Mouse (Mus musculus): Measurements from ENCODE around the gene B4gat1. TPM values are rescaled to one million over a fixed set of nuclear protein-coding genes. Genes with fewer than 3 reads are reported as not detected.
A peak's percentile ranks its signal among the peaks of the same experiment; 100 is the strongest.

The B4gat1 gene
- polyA plus RNA-seq, 1 experiment from 2014 or later = 37.8 TPM

DNA sequence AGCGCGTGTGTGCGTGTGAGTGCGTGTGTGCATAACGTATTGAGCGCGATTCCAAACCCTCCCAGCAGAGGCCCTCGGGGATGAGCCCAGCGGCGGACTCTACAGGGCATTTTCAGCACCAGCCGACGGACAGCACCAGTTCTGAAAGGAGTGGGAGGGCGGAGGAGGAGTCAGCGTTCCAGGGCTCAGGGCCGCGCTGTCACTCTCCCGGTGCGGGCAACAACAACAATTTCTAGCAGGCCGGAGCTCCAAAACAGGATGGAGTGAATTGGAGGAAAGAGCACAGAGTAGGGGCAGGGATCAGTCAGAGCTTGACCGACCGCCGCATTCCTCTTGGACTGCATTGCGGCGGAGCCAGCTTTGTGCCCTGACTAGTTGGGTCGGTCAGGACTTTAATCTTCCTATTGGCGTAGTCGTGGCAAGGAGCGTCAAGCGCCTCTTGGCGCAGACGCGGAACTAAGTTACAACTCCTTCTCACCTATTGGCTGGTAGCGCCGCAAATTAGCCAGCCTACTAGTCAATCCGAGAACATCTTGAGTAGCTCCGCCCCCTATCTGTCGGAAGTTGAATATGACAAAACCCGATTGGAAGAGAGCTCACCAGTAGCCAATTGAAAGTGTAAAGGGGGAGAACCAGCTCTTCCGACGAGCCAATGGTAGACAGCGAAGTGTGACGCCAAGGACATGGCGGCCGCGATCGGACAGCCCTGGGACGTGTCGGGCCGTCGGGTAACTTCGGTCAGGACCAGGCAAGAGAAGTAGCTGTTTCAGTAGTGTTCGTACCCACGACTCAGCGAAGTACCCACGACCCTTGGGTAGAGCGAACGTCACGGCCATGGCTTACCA lies 49.5 kb downstream of the B4gat1 start, which contains the start of gene Yif1a:
Gene Yif1a (plus strand): TSS at position 655 of the 845 bp plus-strand sequence.
- ATAC-seq (ENCODE audit: insufficient number of reproducible peaks, low FRiP score, low TSS enrichment, low read depth) = peak; percentile 89
- peaks cover 22% of the 10 kb centered on the region for H3K4me1 ChIP-seq (ENCODE audit: control insufficient read depth, insufficient read depth, low read length)

DNA sequence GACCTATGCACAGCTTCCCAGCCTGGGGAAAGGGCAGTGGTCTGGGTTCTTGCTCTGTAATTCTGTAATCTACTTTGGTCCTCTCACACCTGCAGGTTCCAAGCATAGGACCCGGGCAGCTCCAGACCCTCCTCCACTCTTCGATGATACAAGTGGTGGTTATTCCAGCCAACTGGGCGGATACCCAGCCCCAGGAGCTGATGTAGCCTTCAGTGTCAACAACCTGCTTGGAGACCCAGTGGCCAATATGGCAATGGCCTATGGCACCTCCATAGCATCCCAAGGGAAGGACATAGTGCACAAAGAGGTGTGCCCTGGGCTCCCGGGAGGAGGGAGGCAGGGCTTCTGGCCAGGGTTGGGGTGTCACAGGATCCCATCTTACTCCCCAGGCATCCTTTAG lies 50.7 kb downstream of the B4gat1 start:
- H3K4me1 ChIP-seq (ENCODE audit: control insufficient read depth, insufficient read depth, low read length) = peaks cover 26% of the 10 kb centered on the region
- H3K9ac ChIP-seq (ENCODE audit: low read length) = no peak overlapping the region
- WGBS = 91% methylated on average over 4 of the region's 4 CpGs

More for the DNA sequence above, 49.5 kb downstream of the B4gat1 start, which contains the start of gene Yif1a:
- peaks cover 33% of the 10 kb centered on the region for H3K27me3 ChIP-seq (ENCODE audit: control insufficient read depth, insufficient read depth, low read length)
- DNase-seq (ENCODE audit: low spot score) = peak; percentile 97
- no peak within 1 kb of the TSS; the same call in 1 of the 2 replicates for H3K27ac ChIP-seq (replicated peaks; ENCODE audit: low read depth, low read length)
- H3K9ac ChIP-seq (ENCODE audit: low read length) = peak within 1 kb of the TSS; percentile 62
- H3K9me3 ChIP-seq (ENCODE audit: control insufficient read depth, low read length) = no peaks in the 10 kb centered on the region
- peak within 1 kb of the TSS; percentile 87 for H3K4me2 ChIP-seq (ENCODE audit: low read depth, severe bottlenecking)
- peak within 1 kb of the TSS; percentile 90 for H3K4me3 ChIP-seq (ENCODE audit: low read depth, low read length)
- peaks cover 8% of the 10 kb centered on the region for H3K36me3 ChIP-seq (ENCODE audit: control insufficient read depth, insufficient read depth, low read length)
- under 1% methylated on average over 58 of the region's 58 CpGs for WGBS

More for the DNA sequence above, 50.7 kb downstream of the B4gat1 start:
- Histone ChIP-seq H3K27ac (replicated peaks; ENCODE audit: low read depth, low read length) (no peak overlapping the region), H3K27me3 (ENCODE audit: control insufficient read depth, insufficient read depth, low read length) (peaks cover 21% of the 10 kb centered on the region), H3K36me3 (ENCODE audit: control insufficient read depth, insufficient read depth, low read length) (peaks cover 8% of the 10 kb centered on the region), H3K4me2 (ENCODE audit: low read depth, severe bottlenecking) (peak overlapping the region; percentile 87), H3K4me3 (ENCODE audit: low read depth, low read length) (peak overlapping the region; percentile 90), H3K9me3 (ENCODE audit: control insufficient read depth, low read length) (no peaks in the 10 kb centered on the region)
- ATAC-seq (ENCODE audit: insufficient number of reproducible peaks, low FRiP score, low TSS enrichment, low read depth) (no peak), DNase-seq (ENCODE audit: low spot score) (no peak)

Other genes starting within 250 kb of the B4gat1 start
- 105 and 109 TPM in 2 replicates for gene Rbm4, start 244.9 kb upstream of the B4gat1 start, polyA plus RNA-seq (2014; fragmentation: Nextera tagmentation; extraction: Ambion mirVana)
- 27.6 and 31.8 TPM in 2 replicates for gene Gm21992, start 227.2 kb upstream of the B4gat1 start, polyA plus RNA-seq (2014; fragmentation: Nextera tagmentation; extraction: Ambion mirVana)
- 119 and 122 TPM in 2 replicates for gene Rbm14, start 227.2 kb upstream of the B4gat1 start, polyA plus RNA-seq (2014; fragmentation: Nextera tagmentation; extraction: Ambion mirVana)
- gene Ccs, start 199.5 kb upstream of the B4gat1 start, polyA plus RNA-seq (2014; fragmentation: Nextera tagmentation; extraction: Ambion mirVana) = 46.8 and 48.0 TPM in 2 replicates
- gene Ccdc87, start 199.5 kb upstream of the B4gat1 start, polyA plus RNA-seq (2014; fragmentation: Nextera tagmentation; extraction: Ambion mirVana) = not detected in 2 replicates
- 17.7 and 20.2 TPM in 2 replicates for gene Ctsf, start 183.7 kb upstream of the B4gat1 start, polyA plus RNA-seq (2014; fragmentation: Nextera tagmentation; extraction: Ambion mirVana)
- gene Actn3, start 160.9 kb upstream of the B4gat1 start, polyA plus RNA-seq (2014; fragmentation: Nextera tagmentation; extraction: Ambion mirVana) = 5.1 and 5.2 TPM in 2 replicates
- gene Zdhhc24, start 160.2 kb upstream of the B4gat1 start, polyA plus RNA-seq (2014; fragmentation: Nextera tagmentation; extraction: Ambion mirVana) = 6.4 and 6.5 TPM in 2 replicates
- 4.3 and 4.9 TPM in 2 replicates for gene Bbs1, start 132.2 kb upstream of the B4gat1 start, polyA plus RNA-seq (2014; fragmentation: Nextera tagmentation; extraction: Ambion mirVana)
- 143 and 147 TPM in 2 replicates for gene Dpp3, start 110.5 kb upstream of the B4gat1 start, polyA plus RNA-seq (2014; fragmentation: Nextera tagmentation; extraction: Ambion mirVana)
- gene Peli3, start 95.7 kb upstream of the B4gat1 start, polyA plus RNA-seq (2014; fragmentation: Nextera tagmentation; extraction: Ambion mirVana) = 1.6 and 1.9 TPM in 2 replicates
- 170 and 182 TPM in 2 replicates for gene Mrpl11, start 76.7 kb upstream of the B4gat1 start, polyA plus RNA-seq (2014; fragmentation: Nextera tagmentation; extraction: Ambion mirVana)
- gene Npas4, start 48.5 kb upstream of the B4gat1 start, polyA plus RNA-seq (2014; fragmentation: Nextera tagmentation; extraction: Ambion mirVana) = not detected in 2 replicates
- gene Slc29a2, start 15.0 kb upstream of the B4gat1 start, polyA plus RNA-seq (2014; fragmentation: Nextera tagmentation; extraction: Ambion mirVana) = 5.0 and 6.0 TPM in 2 replicates
- 1.7 and 2.0 TPM in 2 replicates for gene AC124502.3, start 65 bp downstream of the B4gat1 start, polyA plus RNA-seq (2014; fragmentation: Nextera tagmentation; extraction: Ambion mirVana)
- 52.6 and 61.2 TPM in 2 replicates for gene Brms1, start 2.5 kb downstream of the B4gat1 start, polyA plus RNA-seq (2014; fragmentation: Nextera tagmentation; extraction: Ambion mirVana)
- gene Rin1, start 11.7 kb downstream of the B4gat1 start, polyA plus RNA-seq (2014; fragmentation: Nextera tagmentation; extraction: Ambion mirVana) = 1.3 and 1.6 TPM in 2 replicates
- gene Cd248, start 29.3 kb downstream of the B4gat1 start, polyA plus RNA-seq (2014; fragmentation: Nextera tagmentation; extraction: Ambion mirVana) = 41.1 and 45.6 TPM in 2 replicates
- gene Tmem151a, start 46.7 kb downstream of the B4gat1 start, polyA plus RNA-seq (2014; fragmentation: Nextera tagmentation; extraction: Ambion mirVana) = 1.1 and 2.2 TPM in 2 replicates
- 68.5 and 71.2 TPM in 2 replicates for gene Yif1a, start 49.7 kb downstream of the B4gat1 start, polyA plus RNA-seq (2014; fragmentation: Nextera tagmentation; extraction: Ambion mirVana)
- 33.8 and 36.3 TPM in 2 replicates for gene Cnih2, start 59.7 kb downstream of the B4gat1 start, polyA plus RNA-seq (2014; fragmentation: Nextera tagmentation; extraction: Ambion mirVana)
- gene Rab1b, start 68.2 kb downstream of the B4gat1 start, polyA plus RNA-seq (2014; fragmentation: Nextera tagmentation; extraction: Ambion mirVana) = 242 and 244 TPM in 2 replicates
- gene Klc2, start 79.7 kb downstream of the B4gat1 start, polyA plus RNA-seq (2014; fragmentation: Nextera tagmentation; extraction: Ambion mirVana) = 21.2 and 23.8 TPM in 2 replicates
- gene Pacs1, start 234.3 kb downstream of the B4gat1 start, polyA plus RNA-seq (2014; fragmentation: Nextera tagmentation; extraction: Ambion mirVana) = 29.3 and 34.2 TPM in 2 replicates